8 mouse cellular contexts compared by ENCODE assay signal in genomic region chr9:27409733-27410132, GRCm38 (mm10). TPM values are rescaled to one million over a fixed set of nuclear protein-coding genes. Genes with fewer than 3 reads are reported as not detected.
DNase-seq lines count a peak whose midpoint lies in the region; ATAC-seq lines count a peak whose summit lies in the region.
"Had no signal": no experiment of that assay in that cellular context is flagged by ENCODE, and none has a peak within 500 bp of the region (broad histone marks: within the 10 kb centered on the region; RNA-seq: fewer than 3 reads in every experiment).

No protein-coding gene starts in this region.

- H3K27ac ChIP-seq in midbrain, embryonic 16.5 days (ENCODE audit: low read length): no peak overlapping the region

- H3K4me1 ChIP-seq in midbrain, embryonic 16.5 days (ENCODE audit: control insufficient read depth, insufficient read depth, low read length): peaks cover 7% of the 10 kb centered on the region

- ATAC-seq in midbrain, embryonic 16.5 days: peak; percentile 73

- H3K4me3 ChIP-seq in midbrain, embryonic 16.5 days (ENCODE audit: low read depth, low read length): no peak overlapping the region

- no peaks in the 10 kb centered on the region for H3K36me3 ChIP-seq in midbrain, embryonic 16.5 days (ENCODE audit: control insufficient read depth, insufficient read depth, low read length)

- no peak overlapping the region for H3K9ac ChIP-seq in midbrain, embryonic 16.5 days (ENCODE audit: low read depth, low read length)

- H3K4me2 ChIP-seq in midbrain, embryonic 16.5 days (ENCODE audit: low read length): no peak overlapping the region

- H3K9me3 ChIP-seq in midbrain, embryonic 16.5 days (replicated peaks; ENCODE audit: control insufficient read depth, low read length, poor library complexity, severe bottlenecking): no peaks in the 10 kb centered on the region

- no peaks in the 10 kb centered on the region for H3K27me3 ChIP-seq in midbrain, embryonic 16.5 days (ENCODE audit: control insufficient read depth, insufficient read depth, low read depth, low read length)

- DNase-seq in 3T3-L1 (ENCODE audit: low read depth, low spot score) (peak; percentile 70), 416B (ENCODE audit: low read depth) (peak; percentile 43)
- peak; percentile 87 for DNase-seq in cerebellum, adult 9-10 months
- DNase-seq in heart, postnatal 10 days: peak; percentile 40 to 56
- peak; percentile 22 to 33 for DNase-seq in layer of hippocampus, adult 8-10 months (ENCODE audit: low spot score in 2 of 2)
- no peak for DNase-seq in thymus, adult 18-20 months

- intact Hi-C loops in heart, postnatal 10 days (cut with DNase I): loop anchor here (1.0 kb wide), 2 partner anchors 788 to 839 kb away; no protein-coding TSS in a partner anchor

RNA-seq across cellular contexts. Expression of gene Spata19, which starts 13.1 kb away (rescaled TPM):
- total RNA-seq in heart, postnatal 10 days (2021): not detected
- under 1 TPM in 1 of 4 experiments, not detected in 3; 0.68 TPM for total RNA-seq in layer of hippocampus, adult 8-10 months (2022)
- not detected in 2 replicates for polyA plus RNA-seq in midbrain, embryonic 16.5 days (2015; fragmentation: Nextera tagmentation; extraction: Ambion mirVana)
- polyA plus RNA-seq: heart, embryonic 16.5 days had no signal

Comparison
In these comparisons a context has a peak if more than half of its experiments do, and no peak if none do; other contexts are left out.
1. DNase-seq: peak in 3T3-L1 (single experiment), 416B (single experiment), cerebellum, adult 9-10 months (single experiment), heart, postnatal 10 days (2 of 2) and layer of hippocampus, adult 8-10 months (2 of 2); none in thymus, adult 18-20 months (0 of 2).